Mouse (Mus musculus): ENCODE measurements around the gene Sec24d. TPM values are rescaled to one million over a fixed set of nuclear protein-coding genes. Genes with fewer than 3 reads are reported as not detected.

The Sec24d gene
- polyA plus RNA-seq, 2 experiments: 9.9 to 18.0 TPM

GRCm38 (mm10) chr3:123282866-123283615, 15.8 kb downstream of the Sec24d start:
- H3K4me2 ChIP-seq (ENCODE audit: low read depth): no peak overlapping the region
- H3K27ac ChIP-seq: no peak overlapping the region
- TF ChIP-seq CTCF (IDR thresholded peaks at IDR 0.05; ENCODE audit: low read depth) (no peak), EP300 (IDR thresholded peaks at IDR 0.05; ENCODE audit: low read depth) (no peak)
- H3K27me3 ChIP-seq (ENCODE audit: control insufficient read depth, insufficient read depth, low read length): no peaks in the 10 kb centered on the region
- ATAC-seq (ENCODE audit: insufficient read depth) (no peak), DNase-seq (ENCODE audit: low read depth in 3 of 3, low spot score in 3 of 3) (no peak)
- H3K9me3 ChIP-seq (ENCODE audit: control insufficient read depth, low read length): no peaks in the 10 kb centered on the region
- H3K4me3 ChIP-seq (ENCODE audit: insufficient read depth in 1 of 2, low read depth in 2 of 2, low read length in 2 of 2): no peak overlapping the region
- 51% methylated on average over 12 of the region's 12 CpGs for WGBS (ENCODE audit: insufficient replicate concordance)
- no peaks in the 10 kb centered on the region for H3K36me3 ChIP-seq (replicated peaks; ENCODE audit: control insufficient read depth, insufficient read depth, low read depth)
- H3K4me1 ChIP-seq (replicated peaks; ENCODE audit: control insufficient read depth in 2 of 2, insufficient read depth in 2 of 2, low read length in 1 of 2): no peaks in the 10 kb centered on the region
- no peak overlapping the region for H3K9ac ChIP-seq (replicated peaks)

DNA sequence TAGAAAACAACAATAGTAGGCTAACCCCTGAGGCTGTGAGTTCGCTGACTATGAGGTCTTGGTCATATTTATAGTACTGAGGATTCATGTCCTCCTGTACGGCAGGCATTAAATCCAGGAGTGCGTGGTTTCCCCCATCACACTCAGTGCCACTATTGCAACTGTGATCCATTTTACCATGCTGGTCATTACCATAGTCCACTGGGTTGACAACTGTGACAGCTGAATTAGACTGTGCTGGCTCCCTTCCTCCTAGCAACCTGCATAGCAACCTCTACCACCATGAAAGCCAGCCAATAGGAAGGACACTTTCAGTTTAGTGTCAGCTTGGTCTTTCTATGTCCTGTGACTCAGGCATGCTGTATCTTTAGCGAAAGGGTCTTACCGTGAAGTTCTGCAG, 17.0 kb downstream of the Sec24d start:
- H3K9me3 ChIP-seq (ENCODE audit: control insufficient read depth, low read length): no peaks in the 10 kb centered on the region
- H3K4me3 ChIP-seq (ENCODE audit: insufficient read depth in 1 of 2, low read depth in 2 of 2, low read length in 2 of 2): no peak overlapping the region
- 77% methylated on average over 5 of the region's 5 CpGs for WGBS (ENCODE audit: insufficient replicate concordance)
- H3K27ac ChIP-seq: no peak overlapping the region
- no peak overlapping the region for H3K4me2 ChIP-seq (ENCODE audit: low read depth)
- no peaks in the 10 kb centered on the region for H3K27me3 ChIP-seq (ENCODE audit: control insufficient read depth, insufficient read depth, low read length)
- no peaks in the 10 kb centered on the region for H3K36me3 ChIP-seq (replicated peaks; ENCODE audit: control insufficient read depth, insufficient read depth, low read depth)
- DNase-seq (ENCODE audit: low read depth in 3 of 3, low spot score in 3 of 3): no peak
- no peak for ATAC-seq (ENCODE audit: insufficient read depth)
- no peak overlapping the region for H3K9ac ChIP-seq (replicated peaks)
- TF ChIP-seq EP300 (IDR thresholded peaks at IDR 0.05; ENCODE audit: low read depth) (no peak), CTCF (IDR thresholded peaks at IDR 0.05; ENCODE audit: low read depth) (no peak)
- no peaks in the 10 kb centered on the region for H3K4me1 ChIP-seq (replicated peaks; ENCODE audit: control insufficient read depth in 2 of 2, insufficient read depth in 2 of 2, low read length in 1 of 2)

DNA sequence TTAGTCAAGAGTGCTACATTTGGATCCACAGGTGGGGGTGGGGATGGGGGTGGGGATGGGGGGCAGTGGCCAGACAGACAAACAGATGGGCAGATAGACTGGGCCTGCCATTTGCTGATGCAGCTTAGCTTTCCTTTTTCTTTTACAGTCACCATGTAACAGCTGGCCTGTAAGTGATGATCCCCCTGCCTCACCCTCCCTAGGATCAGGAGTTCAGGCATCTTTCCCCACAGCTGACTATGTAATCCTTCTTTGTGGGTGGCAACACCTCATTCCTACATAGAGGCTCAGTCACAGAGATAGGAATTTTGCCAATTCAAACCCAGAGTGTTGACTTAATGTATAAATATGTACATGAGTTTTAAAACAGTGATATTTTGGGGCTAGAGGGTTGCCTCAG, 18.4 kb downstream of the Sec24d start:
- H3K36me3 ChIP-seq (replicated peaks; ENCODE audit: control insufficient read depth, insufficient read depth, low read depth): no peaks in the 10 kb centered on the region
- H3K27me3 ChIP-seq (ENCODE audit: control insufficient read depth, insufficient read depth, low read length): no peaks in the 10 kb centered on the region
- H3K4me2 ChIP-seq (ENCODE audit: low read depth): no peak overlapping the region
- TF ChIP-seq EP300 (IDR thresholded peaks at IDR 0.05; ENCODE audit: low read depth) (no peak), CTCF (IDR thresholded peaks at IDR 0.05; ENCODE audit: low read depth) (no peak)
- DNase-seq (ENCODE audit: low read depth in 3 of 3, low spot score in 3 of 3): no peak
- no peaks in the 10 kb centered on the region for H3K4me1 ChIP-seq (replicated peaks; ENCODE audit: control insufficient read depth in 2 of 2, insufficient read depth in 2 of 2, low read length in 1 of 2)
- H3K27ac ChIP-seq: no peak overlapping the region
- no peaks in the 10 kb centered on the region for H3K9me3 ChIP-seq (ENCODE audit: control insufficient read depth, low read length)
- no peak for ATAC-seq (ENCODE audit: insufficient read depth)
- H3K9ac ChIP-seq (replicated peaks): no peak overlapping the region
- no peak overlapping the region for H3K4me3 ChIP-seq (ENCODE audit: insufficient read depth in 1 of 2, low read depth in 2 of 2, low read length in 2 of 2)

DNA sequence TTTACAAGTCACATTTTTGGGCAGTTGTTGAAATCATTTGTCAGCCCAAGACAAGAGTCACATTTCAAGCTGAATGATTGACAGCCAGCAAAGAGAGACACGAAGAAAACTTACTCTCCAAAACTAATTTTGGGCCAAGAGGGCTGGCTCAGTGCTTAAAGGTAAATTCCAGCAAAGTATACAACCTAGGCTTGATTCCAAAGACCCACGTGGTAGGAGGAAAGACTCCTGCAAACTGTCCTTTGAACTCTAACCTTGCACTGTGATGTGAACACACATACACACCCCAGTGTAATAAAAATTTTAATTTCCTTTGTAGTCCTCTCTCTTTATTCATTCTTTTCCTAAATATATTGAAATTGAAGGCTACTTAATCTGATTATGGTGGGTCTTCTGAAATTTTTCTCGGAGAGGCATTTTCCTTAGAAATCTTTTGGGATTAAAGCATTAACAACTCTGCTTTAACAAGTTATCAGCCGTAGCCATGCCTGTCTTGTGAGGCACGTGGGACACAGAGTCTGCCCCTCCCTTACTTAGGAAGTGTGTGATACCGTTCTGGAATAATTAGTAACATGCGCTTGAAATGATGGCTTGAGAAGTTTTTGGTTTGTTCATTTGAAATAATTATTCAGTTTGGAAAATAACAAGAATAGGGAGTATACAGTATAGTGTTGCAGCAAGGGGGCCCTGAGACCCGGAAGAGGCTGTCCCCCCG, 21.8 kb downstream of the Sec24d start:
- no peaks in the 10 kb centered on the region for H3K36me3 ChIP-seq (replicated peaks; ENCODE audit: control insufficient read depth, insufficient read depth, low read depth)
- no peaks in the 10 kb centered on the region for H3K27me3 ChIP-seq (ENCODE audit: control insufficient read depth, insufficient read depth, low read length)
- H3K4me2 ChIP-seq (ENCODE audit: low read depth): no peak overlapping the region
- no peak overlapping the region for H3K27ac ChIP-seq
- no peaks in the 10 kb centered on the region for H3K4me1 ChIP-seq (replicated peaks; ENCODE audit: control insufficient read depth in 2 of 2, insufficient read depth in 2 of 2, low read length in 1 of 2)
- ATAC-seq (ENCODE audit: insufficient read depth) (no peak), DNase-seq (ENCODE audit: low read depth in 3 of 3, low spot score in 3 of 3) (no peak)
- TF ChIP-seq CTCF (IDR thresholded peaks at IDR 0.05; ENCODE audit: low read depth) (no peak), EP300 (IDR thresholded peaks at IDR 0.05; ENCODE audit: low read depth) (no peak)
- H3K9me3 ChIP-seq (ENCODE audit: control insufficient read depth, low read length): no peaks in the 10 kb centered on the region
- H3K9ac ChIP-seq (replicated peaks): no peak overlapping the region
- no peak overlapping the region for H3K4me3 ChIP-seq (ENCODE audit: insufficient read depth in 1 of 2, low read depth in 2 of 2, low read length in 2 of 2)
- 44% methylated on average over 9 of the region's 9 CpGs for WGBS (ENCODE audit: insufficient replicate concordance)

GRCm38 (mm10) chr3:123291670-123292069, 24.4 kb downstream of the Sec24d start:
- H3K9me3 ChIP-seq (ENCODE audit: control insufficient read depth, low read length): no peaks in the 10 kb centered on the region
- H3K4me3 ChIP-seq (ENCODE audit: insufficient read depth in 1 of 2, low read depth in 2 of 2, low read length in 2 of 2): no peak overlapping the region
- ATAC-seq (ENCODE audit: insufficient read depth): no peak
- TF ChIP-seq CTCF (IDR thresholded peaks at IDR 0.05; ENCODE audit: low read depth) (no peak), EP300 (IDR thresholded peaks at IDR 0.05; ENCODE audit: low read depth) (no peak)
- H3K9ac ChIP-seq (replicated peaks): no peak overlapping the region
- H3K36me3 ChIP-seq (replicated peaks; ENCODE audit: control insufficient read depth, insufficient read depth, low read depth): no peaks in the 10 kb centered on the region
- no peak for DNase-seq (ENCODE audit: low read depth in 3 of 3, low spot score in 3 of 3)
- no peak overlapping the region for H3K27ac ChIP-seq
- no peaks in the 10 kb centered on the region for H3K27me3 ChIP-seq (ENCODE audit: control insufficient read depth, insufficient read depth, low read length)
- H3K4me2 ChIP-seq (ENCODE audit: low read depth): no peak overlapping the region
- H3K4me1 ChIP-seq (replicated peaks; ENCODE audit: control insufficient read depth in 2 of 2, insufficient read depth in 2 of 2, low read length in 1 of 2): no peaks in the 10 kb centered on the region

Data from liver, embryonic 14.5 days (tissue).